Mouse (Mus musculus) CD8-positive naive resting alpha-beta T cell, adult 2 months (primary cell): ENCODE results near the gene Pdlim3.
"Not testable (repeated sequence)": the region's sequence is repeated elsewhere in the genome, so short reads cannot be mapped to it uniquely, and the experiment has no call there.

Experiments
- DNase-seq, 2 experiments: peaks; one replicate each; pipeline ENCODE4 v3.0.0; 2022; ENCODE audit warnings: low read depth in 2 of 2, low spot score in 2 of 2

Pdlim3 gene

GRCm38 (mm10) chr8:45885202-45885685 lies at the start of gene Pdlim3:
Pdlim3 (plus strand) TSS chr8:45885461.
- no peak for DNase-seq

- no peak for DNase-seq
Measured at GRCm38 (mm10) chr8:45843306-45843705, 42.0 kb upstream of the Pdlim3 start.

DNA sequence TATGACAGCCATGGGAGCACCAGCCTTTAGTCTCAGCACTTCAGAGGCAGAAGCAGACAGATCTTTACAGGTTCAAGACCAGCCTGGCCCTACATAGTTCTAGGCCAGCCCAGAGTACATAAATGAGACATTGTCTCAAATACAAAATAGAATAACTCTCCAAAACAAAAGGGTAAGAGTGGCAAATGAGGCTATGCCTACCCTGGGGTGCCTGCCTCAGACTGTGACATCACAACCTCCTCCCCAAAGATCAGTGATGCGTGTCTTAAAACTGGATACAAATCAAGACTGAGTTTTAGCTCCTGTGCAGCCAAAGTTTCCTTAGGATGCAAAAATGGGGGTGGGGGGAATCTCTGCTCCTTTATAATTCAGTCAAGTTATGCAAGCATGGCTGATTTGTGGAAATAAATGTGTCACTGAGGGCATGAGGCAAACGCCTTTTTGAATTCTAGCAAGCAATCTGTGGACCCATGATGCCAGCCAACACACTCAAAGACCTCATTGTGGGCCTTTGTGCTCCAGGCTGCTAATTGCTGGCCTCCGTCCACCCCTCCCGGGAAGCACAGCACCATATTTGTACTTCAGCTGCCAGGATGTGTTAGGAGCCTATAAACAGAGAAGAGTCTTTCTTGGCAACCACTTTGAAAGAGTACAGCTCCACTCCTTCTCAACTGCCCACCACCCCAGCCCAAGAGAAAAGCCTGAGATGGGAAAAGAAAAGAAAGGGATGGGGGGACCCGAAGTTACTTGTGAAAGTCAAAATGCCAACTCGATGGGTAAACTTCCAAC lies 41.0 kb upstream of the Pdlim3 start:
- no peak for DNase-seq

- DNase-seq, result no peak
Measured at GRCm38 (mm10) chr8:45844911-45845481, 40.3 kb upstream of the Pdlim3 start.

DNA sequence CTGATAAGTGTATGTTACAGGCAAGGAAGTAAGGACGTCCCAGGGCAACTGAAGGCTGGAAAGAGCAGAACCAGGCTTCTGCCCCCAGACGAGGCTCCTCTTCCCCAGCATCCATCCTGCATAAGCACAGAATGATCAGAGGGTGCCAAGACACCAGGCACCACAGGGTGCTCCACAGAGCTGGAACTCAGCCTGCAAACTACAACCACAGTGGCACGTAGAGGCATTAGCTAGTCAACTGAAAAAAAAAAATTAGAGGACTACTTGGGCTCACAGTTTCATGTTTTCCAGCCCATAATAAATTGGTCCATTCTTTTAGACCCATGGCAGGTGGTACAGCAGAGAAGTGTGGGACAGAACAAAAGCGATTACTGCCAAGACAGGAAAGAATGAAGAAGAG lies 39.4 kb upstream of the Pdlim3 start:
- no peak for DNase-seq

GRCm38 (mm10) chr8:45855118-45855517 lies 30.1 kb upstream of the Pdlim3 start:
- DNase-seq, result no peak

DNA sequence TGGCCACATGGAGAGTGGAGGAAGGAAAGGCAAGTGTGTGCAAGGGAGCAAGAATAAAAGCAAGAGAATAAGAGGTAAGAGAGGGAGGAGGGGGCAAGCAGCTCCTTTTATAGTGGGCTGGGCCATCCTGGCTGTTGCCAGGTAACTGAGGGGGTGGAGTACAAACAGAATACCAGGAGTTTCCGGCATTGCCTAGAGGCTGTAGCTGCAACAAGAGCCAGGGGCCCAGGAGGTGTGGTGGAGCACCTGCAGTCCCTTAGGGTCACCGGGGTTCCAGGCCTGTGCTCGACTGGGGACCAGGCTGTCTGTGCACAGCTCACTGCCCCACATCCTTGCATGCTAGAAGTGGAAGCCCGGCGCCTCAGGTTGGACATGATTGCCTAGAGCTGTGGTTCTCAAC lies 27.5 kb upstream of the Pdlim3 start:
- no peak for DNase-seq

DNA sequence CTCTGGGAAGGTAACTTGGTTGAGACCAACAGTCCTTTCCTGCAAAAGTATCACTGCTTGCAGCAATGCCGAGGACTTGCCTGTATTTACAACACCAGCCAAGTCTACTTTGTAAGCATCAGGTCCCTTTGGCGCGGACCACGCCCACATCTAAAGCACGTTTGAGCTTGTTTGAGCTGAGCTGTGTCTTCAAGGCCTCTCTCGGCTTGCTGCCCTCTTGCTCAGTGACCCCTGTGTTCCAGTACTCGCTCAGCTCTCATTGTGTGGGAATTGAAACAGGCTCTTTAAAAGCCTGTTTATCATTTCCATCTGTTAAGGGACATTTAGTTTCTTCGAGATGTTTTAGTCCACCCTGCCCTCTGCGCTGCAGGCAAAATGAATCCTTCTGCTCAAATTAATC lies 26.9 kb upstream of the Pdlim3 start:
- DNase-seq, result no peak

GRCm38 (mm10) chr8:45871587-45871986 lies 13.7 kb upstream of the Pdlim3 start:
- not testable (repeated sequence) for DNase-seq

DNA sequence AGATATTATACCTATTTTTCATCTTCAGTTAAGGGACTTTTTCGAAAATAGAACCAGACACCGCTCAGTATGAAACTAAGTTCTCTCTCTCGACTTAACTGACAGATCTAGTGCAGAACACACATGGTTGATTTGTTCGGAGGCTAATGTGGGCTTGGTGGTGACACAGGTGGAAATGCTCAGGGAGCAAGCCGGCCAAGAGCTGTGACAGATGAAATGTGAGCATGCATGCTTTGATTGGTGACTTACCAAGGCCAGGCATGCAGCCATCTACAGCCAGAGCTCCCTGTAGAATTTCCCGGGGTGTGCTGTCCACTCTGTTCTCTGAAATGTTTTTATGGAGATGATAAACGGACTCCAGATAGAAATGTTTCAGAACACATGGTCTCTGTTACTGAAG lies 13.2 kb upstream of the Pdlim3 start:
- DNase-seq, result no peak

- no peak for DNase-seq
Measured at GRCm38 (mm10) chr8:45874945-45875626, 10.2 kb upstream of the Pdlim3 start.

GRCm38 (mm10) chr8:45876397-45876796 lies 8.9 kb upstream of the Pdlim3 start:
- no peak for DNase-seq

GRCm38 (mm10) chr8:45877680-45878079 lies 7.6 kb upstream of the Pdlim3 start:
- no peak for DNase-seq

GRCm38 (mm10) chr8:45880457-45880856 lies 4.8 kb upstream of the Pdlim3 start:
- no peak for DNase-seq

- DNase-seq, result no peak
Measured at GRCm38 (mm10) chr8:45881726-45882125, 3.5 kb upstream of the Pdlim3 start.

- DNase-seq, result no peak
Measured at GRCm38 (mm10) chr8:45883793-45884192, 1.5 kb upstream of the Pdlim3 start.

- DNase-seq, result no peak
Measured at GRCm38 (mm10) chr8:45884552-45884951, 709 bp upstream of the Pdlim3 start.

- DNase-seq, result no peak
Measured at GRCm38 (mm10) chr8:45885775-45886174, 514 bp downstream of the Pdlim3 start.

DNA sequence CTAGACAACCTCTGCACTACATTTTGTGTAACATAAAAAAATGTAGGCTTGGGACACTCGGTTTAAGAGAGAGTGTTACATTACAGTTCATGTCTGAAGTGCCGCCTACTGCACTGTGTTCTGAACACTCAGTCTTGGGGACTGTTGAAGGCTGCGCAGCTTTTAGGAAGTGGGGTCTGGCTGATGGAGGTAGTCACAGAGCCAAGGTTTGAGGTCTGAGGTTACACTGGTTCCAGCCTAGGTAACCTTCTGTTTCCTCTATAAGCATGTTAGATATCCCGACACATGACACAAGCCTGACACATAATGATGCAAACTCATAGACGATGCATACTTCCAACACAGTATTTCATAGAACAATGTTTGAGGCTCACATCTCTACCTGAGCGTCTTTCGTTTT lies 4.5 kb downstream of the Pdlim3 start:
- DNase-seq, result no peak

- no peak for DNase-seq
Measured at GRCm38 (mm10) chr8:45896590-45896989, 11.3 kb downstream of the Pdlim3 start.

DNA sequence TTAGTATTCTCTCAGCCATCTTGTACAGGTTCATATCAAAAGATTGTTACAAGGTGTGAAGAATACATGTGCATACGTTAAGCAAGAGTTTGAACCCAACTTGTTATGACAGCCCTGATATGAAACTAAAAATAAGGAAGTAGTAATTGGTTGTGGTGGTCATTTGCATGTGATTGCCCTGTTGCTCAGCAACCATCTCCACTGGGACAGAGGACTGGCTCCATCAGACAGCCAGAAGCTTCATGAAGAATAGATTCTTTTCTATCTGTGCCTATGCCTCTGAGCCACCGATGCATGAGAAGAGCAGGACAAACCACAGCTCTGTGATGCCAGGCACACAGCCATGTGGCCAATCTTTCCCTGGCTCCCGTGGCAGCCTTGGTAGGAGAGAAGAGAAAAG lies 14.5 kb downstream of the Pdlim3 start:
- no peak for DNase-seq

DNA sequence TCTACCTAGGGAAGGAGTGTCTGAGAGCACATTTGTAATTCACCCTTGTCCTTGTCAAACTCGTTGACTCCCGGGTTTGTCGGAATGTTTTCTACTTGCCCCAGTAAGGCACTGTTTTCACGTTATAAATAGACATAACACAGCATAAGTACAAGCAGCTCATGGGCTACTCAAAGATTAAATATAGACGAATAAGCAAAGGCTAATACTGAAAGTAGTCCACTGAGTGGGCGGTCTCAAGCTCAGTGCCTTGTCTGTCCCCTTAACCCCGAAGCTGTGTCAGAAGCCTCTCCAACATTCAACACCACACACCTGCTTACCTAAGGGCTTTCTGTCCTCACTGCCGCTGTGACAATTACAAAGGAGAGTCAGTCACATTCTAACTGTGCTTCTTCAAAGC lies 16.4 kb downstream of the Pdlim3 start:
- DNase-seq, result no peak
